Mouse (Mus musculus) cortical plate, adult 2 months (tissue): ENCODE measurements at regions not wholly inside any gene's neighbourhood (a gene's known extent, or its start where the extent isn't known, plus 50 kb on each side); places are given as distances from the start of the nearest gene placed in this dataset.
A peak's percentile ranks its signal among the peaks of the same experiment; 100 is the strongest.

ENCODE experiments used
- H3K27ac ChIP-seq: fragments of 200-500 bp; 2 replicates; pipeline ENCODE4 v1.5.1; 2012; ENCODE audit warnings: low read length, control low read depth, inconsistent platforms; ENCODE audit not compliant: insufficient read depth
- H3K4me1 ChIP-seq: fragments of 200-500 bp; 2 replicates; pipeline ENCODE4 v1.6.1; 2011; ENCODE audit warnings: low read length; ENCODE audit not compliant: control insufficient read depth, insufficient read depth
- H3K4me3 ChIP-seq: fragments of 200-500 bp; 2 replicates; pipeline ENCODE4 v1.5.1; 2011; ENCODE audit warnings: mild to moderate bottlenecking, low read length, control low read depth; ENCODE audit not compliant: insufficient read depth
- CTCF ChIP-seq: fragments of 200-500 bp; IDR thresholded peaks from 2 replicates; pipeline ENCODE4 v1.5.1; 2011; ENCODE audit warnings: mild to moderate bottlenecking, control low read depth, low read length; ENCODE audit not compliant: insufficient read depth; ENCODE audit errors: extremely low read depth
- POLR2A ChIP-seq: fragments of 200-500 bp; IDR thresholded peaks from 2 replicates; pipeline ENCODE4 v1.6.1; 2011; ENCODE audit warnings: mild to moderate bottlenecking, low read length, control low read depth; ENCODE audit not compliant: insufficient read depth; ENCODE audit errors: extremely low read depth

GRCm38 (mm10) chr7:135813616-135814015, 97.5 kb upstream of the Mki67 start:
- TF ChIP-seq CTCF = no peak
- no peak for TF ChIP-seq POLR2A
- Histone ChIP-seq H3K4me3 (no peak overlapping the region), H3K27ac (no peak overlapping the region), H3K4me1 (no peaks in the 10 kb centered on the region)

- Histone ChIP-seq H3K4me3 (no peak overlapping the region), H3K27ac (no peak overlapping the region), H3K4me1 (no peaks in the 10 kb centered on the region)
- TF ChIP-seq CTCF (no peak), POLR2A (no peak)
Measured at GRCm38 (mm10) chr7:135816191-135816590, 100.0 kb upstream of the Mki67 start.

GRCm38 (mm10) chr7:135817868-135818267, 101.7 kb upstream of the Mki67 start:
- no peak overlapping the region for H3K4me3 ChIP-seq
- TF ChIP-seq CTCF (no peak), POLR2A (no peak)
- no peak overlapping the region for H3K27ac ChIP-seq
- no peaks in the 10 kb centered on the region for H3K4me1 ChIP-seq

- TF ChIP-seq POLR2A = no peak
- no peak for TF ChIP-seq CTCF
- no peak overlapping the region for H3K4me3 ChIP-seq
- H3K4me1 ChIP-seq = no peaks in the 10 kb centered on the region
- no peak overlapping the region for H3K27ac ChIP-seq
Measured at GRCm38 (mm10) chr7:135818298-135818697, 102.1 kb upstream of the Mki67 start.

GRCm38 (mm10) chr7:135823884-135824750, 108.0 kb upstream of the Mki67 start:
- H3K4me1 ChIP-seq = no peaks in the 10 kb centered on the region
- TF ChIP-seq CTCF (no peak), POLR2A (no peak)
- H3K27ac ChIP-seq = no peak overlapping the region
- H3K4me3 ChIP-seq = no peak overlapping the region

GRCm38 (mm10) chr7:135829246-135829645, 113.1 kb upstream of the Mki67 start:
- Histone ChIP-seq H3K4me3 (no peak overlapping the region), H3K4me1 (no peaks in the 10 kb centered on the region), H3K27ac (no peak overlapping the region)
- no peak for TF ChIP-seq POLR2A
- no peak for TF ChIP-seq CTCF

GRCm38 (mm10) chr7:135833425-135833824, 117.3 kb upstream of the Mki67 start:
- Histone ChIP-seq H3K4me1 (no peaks in the 10 kb centered on the region), H3K4me3 (no peak overlapping the region), H3K27ac (no peak overlapping the region)
- TF ChIP-seq POLR2A = no peak
- TF ChIP-seq CTCF = no peak

GRCm38 (mm10) chr7:135836808-135837733, 120.9 kb upstream of the Mki67 start:
- H3K4me1 ChIP-seq = no peaks in the 10 kb centered on the region
- H3K4me3 ChIP-seq = no peak overlapping the region
- TF ChIP-seq CTCF (peak; percentile 92), POLR2A (no peak)
- H3K27ac ChIP-seq = no peak overlapping the region

- TF ChIP-seq POLR2A (no peak), CTCF (no peak)
- H3K27ac ChIP-seq = no peak overlapping the region
- no peak overlapping the region for H3K4me3 ChIP-seq
- no peaks in the 10 kb centered on the region for H3K4me1 ChIP-seq
Measured at GRCm38 (mm10) chr7:135844018-135844417, 127.9 kb upstream of the Mki67 start.
